Mouse (Mus musculus): ENCODE measurements at regions not wholly inside any gene's neighbourhood (a gene's known extent, or its start where the extent isn't known, plus 50 kb on each side); places are given as distances from the start of the nearest gene placed in this dataset.

- TF ChIP-seq POLR2A (IDR thresholded peaks at IDR 0.05; ENCODE audit: low read depth, low read length), result no peak
- TF ChIP-seq CTCF (IDR thresholded peaks at IDR 0.05; ENCODE audit: borderline replicate concordance, insufficient read depth, low read length), result no peak
- no peaks in the 10 kb centered on the region for H3K4me1 ChIP-seq (ENCODE audit: control insufficient read depth, insufficient read depth, low read length)
- no peak overlapping the region for H3K4me3 ChIP-seq (ENCODE audit: insufficient read depth, low read length)
- no peak overlapping the region for H3K27ac ChIP-seq (ENCODE audit: insufficient read depth, low read length)
These were observed 288.1 kb upstream of the Irx4 start for GRCm38 (mm10) chr13:72972165-72972564.

DNA sequence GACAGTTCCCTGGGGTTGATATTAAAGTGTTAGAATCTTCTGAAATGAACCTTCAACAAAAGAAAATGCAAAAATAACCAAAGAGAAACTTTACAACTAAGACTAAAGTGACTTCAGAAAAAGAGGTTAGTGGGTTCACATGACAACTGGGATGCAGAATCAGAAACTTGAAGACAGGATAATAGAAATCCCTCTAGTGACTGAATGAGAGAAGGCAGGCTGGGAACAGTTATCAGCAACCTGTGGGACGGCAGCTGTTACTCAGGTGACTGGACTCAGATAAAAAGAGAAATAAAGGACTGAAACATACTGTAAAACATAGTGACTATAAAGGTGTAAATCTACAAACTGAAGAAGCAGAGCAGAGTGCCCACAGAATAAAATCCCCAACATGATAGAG lies 287.4 kb upstream of the Irx4 start:
- no peak overlapping the region for H3K27ac ChIP-seq (ENCODE audit: insufficient read depth, low read length)
- no peak overlapping the region for H3K4me3 ChIP-seq (ENCODE audit: insufficient read depth, low read length)
- TF ChIP-seq CTCF (IDR thresholded peaks at IDR 0.05; ENCODE audit: borderline replicate concordance, insufficient read depth, low read length) (no peak), POLR2A (IDR thresholded peaks at IDR 0.05; ENCODE audit: low read depth, low read length) (no peak)
- no peaks in the 10 kb centered on the region for H3K4me1 ChIP-seq (ENCODE audit: control insufficient read depth, insufficient read depth, low read length)

- no peak overlapping the region for H3K27ac ChIP-seq (ENCODE audit: insufficient read depth, low read length)
- TF ChIP-seq POLR2A (IDR thresholded peaks at IDR 0.05; ENCODE audit: low read depth, low read length) (no peak), CTCF (IDR thresholded peaks at IDR 0.05; ENCODE audit: borderline replicate concordance, insufficient read depth, low read length) (no peak)
- no peaks in the 10 kb centered on the region for H3K4me1 ChIP-seq (ENCODE audit: control insufficient read depth, insufficient read depth, low read length)
- H3K4me3 ChIP-seq (ENCODE audit: insufficient read depth, low read length), result no peak overlapping the region
These were observed 283.1 kb upstream of the Irx4 start for GRCm38 (mm10) chr13:72977213-72977612.

- Histone ChIP-seq H3K4me3 (ENCODE audit: insufficient read depth, low read length) (no peak overlapping the region), H3K27ac (ENCODE audit: insufficient read depth, low read length) (no peak overlapping the region), H3K4me1 (ENCODE audit: control insufficient read depth, insufficient read depth, low read length) (no peaks in the 10 kb centered on the region)
- no peak for TF ChIP-seq POLR2A (IDR thresholded peaks at IDR 0.05; ENCODE audit: low read depth, low read length)
- TF ChIP-seq CTCF (IDR thresholded peaks at IDR 0.05; ENCODE audit: borderline replicate concordance, insufficient read depth, low read length), result no peak
These were observed 282.3 kb upstream of the Irx4 start for GRCm38 (mm10) chr13:72977971-72978370.

DNA sequence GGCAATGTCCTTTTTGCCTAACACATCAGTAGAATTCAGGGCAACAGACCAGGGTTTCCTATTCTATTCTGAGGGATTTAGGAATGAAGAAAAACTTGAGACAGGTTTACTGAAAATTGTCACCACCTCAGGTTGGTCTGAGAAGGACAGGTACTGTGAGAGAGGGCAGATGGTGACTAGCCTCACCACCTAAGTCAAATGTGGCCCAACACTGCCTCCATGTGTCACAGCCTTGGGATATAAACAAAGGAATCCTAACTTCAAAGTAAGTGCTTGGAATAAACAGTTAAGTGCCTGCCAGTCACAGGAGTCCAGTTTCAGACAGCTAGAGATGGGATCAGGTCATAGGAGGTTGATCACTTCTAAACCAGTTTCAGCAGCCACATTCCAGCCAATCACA lies 281.3 kb upstream of the Irx4 start:
- TF ChIP-seq POLR2A (IDR thresholded peaks at IDR 0.05; ENCODE audit: low read depth, low read length) (no peak), CTCF (IDR thresholded peaks at IDR 0.05; ENCODE audit: borderline replicate concordance, insufficient read depth, low read length) (no peak)
- H3K27ac ChIP-seq (ENCODE audit: insufficient read depth, low read length), result no peak overlapping the region

DNA sequence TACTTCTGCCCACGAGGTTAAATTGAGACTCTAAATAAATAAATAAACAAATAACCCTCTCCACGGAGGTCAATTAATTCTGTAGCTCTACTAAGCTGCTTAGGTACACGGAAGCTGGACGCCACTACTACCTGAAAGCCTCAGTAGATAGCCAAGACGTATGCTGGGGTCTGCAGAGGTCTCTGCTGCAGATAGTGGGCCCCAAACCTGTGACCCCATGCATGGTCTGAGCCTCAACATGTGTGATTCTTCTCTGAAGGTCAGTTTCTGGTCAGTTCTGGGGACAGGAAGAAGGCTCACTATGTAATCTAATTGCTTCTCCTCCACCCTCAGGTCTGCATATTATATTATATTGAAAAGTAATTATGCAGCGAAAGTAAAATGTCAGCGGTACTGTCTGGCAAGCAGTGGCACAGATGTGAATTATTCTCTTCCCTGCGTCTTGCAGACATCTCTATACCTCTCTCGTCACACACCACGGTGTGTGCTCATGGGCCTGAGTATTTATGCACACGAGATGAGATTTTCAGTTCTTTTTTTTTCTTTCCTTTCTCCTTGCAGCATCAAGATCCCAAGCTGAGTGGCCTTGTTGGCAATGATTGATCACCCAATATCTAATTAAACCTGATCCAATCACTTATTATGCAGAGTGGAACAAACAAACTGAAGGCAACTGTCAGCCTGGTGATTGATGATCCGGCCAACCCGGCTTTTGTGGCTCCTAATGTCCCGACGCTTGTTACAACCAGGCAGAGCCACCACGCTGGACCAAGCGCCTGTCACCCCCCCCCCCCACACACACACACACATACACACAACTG lies 267.5 kb upstream of the Irx4 start:
- Histone ChIP-seq H3K27ac (ENCODE audit: insufficient read depth, low read length) (no peak overlapping the region), H3K4me3 (ENCODE audit: insufficient read depth, low read length) (no peak overlapping the region), H3K4me1 (ENCODE audit: control insufficient read depth, insufficient read depth, low read length) (no peaks in the 10 kb centered on the region)
- no peak for TF ChIP-seq POLR2A (IDR thresholded peaks at IDR 0.05; ENCODE audit: low read depth, low read length)
- no peak for TF ChIP-seq CTCF (IDR thresholded peaks at IDR 0.05; ENCODE audit: borderline replicate concordance, insufficient read depth, low read length)

More for the DNA sequence above, 281.3 kb upstream of the Irx4 start:
- Histone ChIP-seq H3K4me1 (ENCODE audit: control insufficient read depth, insufficient read depth, low read length) (no peaks in the 10 kb centered on the region), H3K4me3 (ENCODE audit: insufficient read depth, low read length) (no peak overlapping the region)

GRCm38 (mm10) chr13:72993410-72993858 lies 266.8 kb upstream of the Irx4 start:
- H3K4me3 ChIP-seq (ENCODE audit: insufficient read depth, low read length), result no peak overlapping the region
- no peaks in the 10 kb centered on the region for H3K4me1 ChIP-seq (ENCODE audit: control insufficient read depth, insufficient read depth, low read length)
- TF ChIP-seq CTCF (IDR thresholded peaks at IDR 0.05; ENCODE audit: borderline replicate concordance, insufficient read depth, low read length) (no peak), POLR2A (IDR thresholded peaks at IDR 0.05; ENCODE audit: low read depth, low read length) (no peak)
- H3K27ac ChIP-seq (ENCODE audit: insufficient read depth, low read length), result no peak overlapping the region

DNA sequence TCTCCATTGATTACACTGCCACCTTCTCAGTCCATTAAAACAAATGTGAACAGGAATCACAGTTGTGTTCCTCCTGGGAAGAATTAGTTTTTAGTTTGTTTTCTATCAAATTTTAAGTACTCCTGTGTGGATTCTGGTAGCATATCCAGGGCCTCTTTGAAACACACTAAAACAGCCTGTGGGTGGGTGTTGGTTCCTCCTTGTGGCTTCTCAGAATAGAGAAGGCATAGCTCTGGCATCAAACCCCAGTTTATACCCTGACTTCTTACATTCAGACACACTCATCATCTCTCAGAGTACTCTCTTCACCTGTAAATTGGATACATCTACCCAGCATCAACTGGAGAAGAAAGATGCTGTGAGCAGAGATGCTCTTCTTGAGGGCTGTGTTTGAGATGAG lies 265.7 kb upstream of the Irx4 start:
- H3K27ac ChIP-seq (ENCODE audit: insufficient read depth, low read length), result no peak overlapping the region
- no peak overlapping the region for H3K4me3 ChIP-seq (ENCODE audit: insufficient read depth, low read length)
- H3K4me1 ChIP-seq (ENCODE audit: control insufficient read depth, insufficient read depth, low read length), result no peaks in the 10 kb centered on the region
- TF ChIP-seq POLR2A (IDR thresholded peaks at IDR 0.05; ENCODE audit: low read depth, low read length), result no peak
- no peak for TF ChIP-seq CTCF (IDR thresholded peaks at IDR 0.05; ENCODE audit: borderline replicate concordance, insufficient read depth, low read length)

DNA sequence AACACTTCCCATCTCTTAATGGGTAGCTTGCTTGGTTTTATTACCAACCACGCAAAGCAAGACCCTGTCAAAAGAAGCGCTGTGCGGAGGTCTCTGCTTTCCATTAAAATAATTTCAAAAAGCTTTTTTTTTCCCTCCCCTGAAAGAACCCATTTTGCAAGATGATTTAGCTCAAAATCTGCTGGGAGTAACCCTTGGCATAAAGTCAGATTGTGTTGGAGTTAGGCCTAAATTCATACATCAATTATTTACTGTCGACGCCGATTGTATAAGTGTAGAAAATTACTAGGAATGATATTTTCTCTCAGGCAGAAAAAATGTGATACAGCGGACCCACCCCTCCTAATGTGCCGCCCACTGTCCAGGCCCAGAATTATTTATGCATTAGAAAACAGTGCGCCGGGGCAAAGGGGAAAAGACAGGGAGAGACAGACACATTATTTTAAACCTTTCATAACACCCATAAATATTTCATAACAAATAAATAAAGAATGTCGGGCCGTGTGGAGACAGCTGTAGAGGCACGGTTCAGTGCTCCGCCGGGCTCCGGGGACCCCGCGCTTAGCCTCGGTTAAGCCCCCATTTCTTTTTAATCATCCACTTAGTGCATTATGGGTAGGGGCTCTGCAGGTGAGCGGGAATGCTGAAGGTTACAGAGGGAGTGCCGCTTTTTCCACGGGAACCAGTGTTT lies 251.3 kb upstream of the Irx4 start:
- TF ChIP-seq CTCF (IDR thresholded peaks at IDR 0.05; ENCODE audit: borderline replicate concordance, insufficient read depth, low read length) (no peak), POLR2A (IDR thresholded peaks at IDR 0.05; ENCODE audit: low read depth, low read length) (no peak)
- H3K4me3 ChIP-seq (ENCODE audit: insufficient read depth, low read length), result no peak overlapping the region
- H3K4me1 ChIP-seq (ENCODE audit: control insufficient read depth, insufficient read depth, low read length), result no peaks in the 10 kb centered on the region
- H3K27ac ChIP-seq (ENCODE audit: insufficient read depth, low read length), result no peak overlapping the region
